ENCODE assay signal across 10 mouse cellular contexts in the genomic region with DNA sequence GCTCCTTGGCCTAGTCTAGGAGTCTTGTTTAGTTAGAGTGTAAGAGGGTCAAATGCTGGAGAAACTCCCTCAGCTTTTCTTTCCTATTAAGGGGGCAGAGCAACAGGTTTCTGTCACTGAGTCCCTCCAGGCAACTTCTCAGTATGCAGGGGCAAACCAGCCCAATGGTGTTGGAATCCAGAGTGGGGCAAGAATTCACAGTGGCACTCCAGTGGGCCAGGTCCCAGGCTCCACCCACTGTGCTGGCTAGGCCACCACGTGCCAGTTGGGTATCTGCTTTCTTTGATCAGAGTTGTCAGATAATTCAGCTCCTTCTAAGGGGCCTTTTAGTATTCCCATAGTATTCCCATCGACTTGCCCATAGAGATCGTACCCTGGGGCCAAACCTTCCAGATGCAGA. TPM values are rescaled to one million over a fixed set of nuclear protein-coding genes. Genes with fewer than 3 reads are reported as not detected.
DNase-seq lines count a peak whose midpoint lies in the region; ATAC-seq and TF ChIP-seq lines count a peak whose summit lies in the region.
"Had no signal": no experiment of that assay in that cellular context is flagged by ENCODE, and none has a peak within 500 bp of the region (broad histone marks: within the 10 kb centered on the region; RNA-seq: fewer than 3 reads in every experiment).

No protein-coding gene starts in this region.

- H3K4me2 ChIP-seq in intestine, embryonic 14.5 days (ENCODE audit: low read length), result peak overlapping the region; percentile 20; the same call in 1 of the 2 replicates
- no peak overlapping the region for H3K4me2 ChIP-seq in intestine, embryonic 16.5 days (ENCODE audit: low read depth, low read length)
- H3K4me2 ChIP-seq in liver, embryonic 13.5 days, result peak overlapping the region; percentile 58

- TF ChIP-seq EP300 in ES-Bruce4 (IDR thresholded peaks at IDR 0.05; ENCODE audit: insufficient read depth, low read depth, low read length) (no peak), MEL (IDR thresholded peaks at IDR 0.05; ENCODE audit: low read depth in 1 of 2, low read length in 2 of 2) (no peak)

- no peak for DNase-seq in intestine, embryonic 14.5 days (ENCODE audit: low spot score)
- peak; percentile 57 for DNase-seq in MEL (ENCODE audit: low read depth, low spot score)
- DNase-seq in liver, embryonic 13.5 days, result no peak
- no peak for DNase-seq in left cerebral cortex, adult 18-20 months (ENCODE audit: low spot score in 2 of 2)
- DNase-seq in spleen, adult 18-20 months, result no peak
- DNase-seq: cerebellum, adult 11-12 months; gastrocnemius, postnatal 25 days; thymus, postnatal 36 days had no signal

- ATAC-seq in intestine, embryonic 14.5 days (replicated peaks; ENCODE audit: low FRiP score, low TSS enrichment, low read depth), result no peak
- no peak for ATAC-seq in intestine, embryonic 16.5 days
- no peak for ATAC-seq in liver, embryonic 13.5 days (ENCODE audit: low read depth)

- no peak overlapping the region for H3K4me3 ChIP-seq in intestine, embryonic 14.5 days (ENCODE audit: low read depth, low read length)
- no peak overlapping the region for H3K4me3 ChIP-seq in intestine, embryonic 16.5 days (ENCODE audit: low read length)
- peak overlapping the region; percentile 62 for H3K4me3 ChIP-seq in ES-Bruce4 (ENCODE audit: low read depth, low read length)
- H3K4me3 ChIP-seq in MEL (ENCODE audit: control insufficient read depth in 1 of 2, insufficient read depth in 1 of 2, low read depth in 2 of 2, low read length in 2 of 2), result peak overlapping the region; percentile 28 to 76
- H3K4me3 ChIP-seq in liver, embryonic 13.5 days (replicated peaks), result peak overlapping the region; percentile 50

- H3K9ac ChIP-seq in intestine, embryonic 14.5 days (ENCODE audit: low read length), result no peak overlapping the region
- H3K9ac ChIP-seq in intestine, embryonic 16.5 days (ENCODE audit: low read depth, low read length), result no peak overlapping the region
- peak overlapping the region; percentile 23 for H3K9ac ChIP-seq in ES-Bruce4 (ENCODE audit: low read depth, poor library complexity, severe bottlenecking)
- peak overlapping the region; percentile 71 for H3K9ac ChIP-seq in MEL (ENCODE audit: control insufficient read depth, low read depth, low read length, poor library complexity, severe bottlenecking)
- no peak overlapping the region for H3K9ac ChIP-seq in liver, embryonic 13.5 days

- no peaks in the 10 kb centered on the region for H3K36me3 ChIP-seq in intestine, embryonic 14.5 days (ENCODE audit: control insufficient read depth, insufficient read depth, low read length)
- H3K36me3 ChIP-seq in intestine, embryonic 16.5 days (ENCODE audit: control insufficient read depth, insufficient read depth, low read length), result no peaks in the 10 kb centered on the region
- H3K36me3 ChIP-seq in ES-Bruce4 (ENCODE audit: control insufficient read depth, insufficient read depth, low read length, poor library complexity, severe bottlenecking) (no peaks in the 10 kb centered on the region), MEL (ENCODE audit: control insufficient read depth in 1 of 2, insufficient read depth in 2 of 2, low read length in 2 of 2) (peaks cover 0 to 22% of the 10 kb centered on the region in 2 experiments; a peak in 2 of 4 replicates)
- H3K36me3 ChIP-seq in liver, embryonic 13.5 days, result no peaks in the 10 kb centered on the region

- H3K9me3 ChIP-seq in intestine, embryonic 14.5 days (ENCODE audit: control insufficient read depth, low read length), result no peaks in the 10 kb centered on the region
- no peaks in the 10 kb centered on the region for H3K9me3 ChIP-seq in intestine, embryonic 16.5 days (ENCODE audit: control insufficient read depth, low read length)
- H3K9me3 ChIP-seq in ES-Bruce4 (replicated peaks; ENCODE audit: control insufficient read depth, insufficient read depth, low read length, poor library complexity, severe bottlenecking), result no peaks in the 10 kb centered on the region
- H3K9me3 ChIP-seq in MEL (replicated peaks; ENCODE audit: insufficient read depth, low read length), result no peaks in the 10 kb centered on the region
- H3K9me3 ChIP-seq in liver, embryonic 13.5 days (replicated peaks), result no peaks in the 10 kb centered on the region

- H3K27me3 ChIP-seq in intestine, embryonic 14.5 days (replicated peaks; ENCODE audit: control insufficient read depth, insufficient read depth, low read length), result peaks cover 43% of the 10 kb centered on the region
- H3K27me3 ChIP-seq in intestine, embryonic 16.5 days (replicated peaks; ENCODE audit: control insufficient read depth, insufficient read depth, low read length), result peaks cover 3% of the 10 kb centered on the region; the same call in 1 of the 2 replicates
- H3K27me3 ChIP-seq in ES-Bruce4 (ENCODE audit: control insufficient read depth, insufficient read depth, low read length, poor library complexity, severe bottlenecking) (no peaks in the 10 kb centered on the region), MEL (ENCODE audit: control insufficient read depth in 1 of 2, insufficient read depth in 2 of 2, low read length in 2 of 2) (no peaks in the 10 kb centered on the region)
- peaks cover 7% of the 10 kb centered on the region for H3K27me3 ChIP-seq in liver, embryonic 13.5 days

- no peaks in the 10 kb centered on the region; the same call in 1 of the 2 replicates for H3K79me2 ChIP-seq in MEL (ENCODE audit: control insufficient read depth, insufficient read depth, low read length, poor library complexity)

- WGBS in intestine, embryonic 14.5 days, result 45% methylated on average over 3 of the region's 3 CpGs
- 46% methylated on average over 3 of the region's 3 CpGs for WGBS in intestine, embryonic 16.5 days
- whole genome bisulfite sequencing in liver, embryonic 13.5 days (ENCODE audit: insufficient replicate concordance), result 32% methylated on average over 3 of the region's 3 CpGs

- no peak for TF ChIP-seq POLR2A in ES-Bruce4 (IDR thresholded peaks at IDR 0.05; ENCODE audit: insufficient read depth, low read length)
- TF ChIP-seq POLR2A in MEL (IDR thresholded peaks at IDR 0.05; ENCODE audit: control insufficient read depth in 1 of 2, insufficient read depth in 1 of 2, low read depth in 1 of 2, low read length in 2 of 2, poor library complexity in 1 of 2), result no peak

- H3K4me1 ChIP-seq in intestine, embryonic 14.5 days (replicated peaks; ENCODE audit: control insufficient read depth, insufficient read depth, low read length), result no peaks in the 10 kb centered on the region; the same call in 1 of the 2 replicates
- peaks cover 14% of the 10 kb centered on the region; the same call in 1 of the 2 replicates for H3K4me1 ChIP-seq in intestine, embryonic 16.5 days (ENCODE audit: control insufficient read depth, insufficient read depth, low read length)
- H3K4me1 ChIP-seq in ES-Bruce4 (ENCODE audit: control insufficient read depth, insufficient read depth, low read length) (peaks cover 6% of the 10 kb centered on the region), MEL (ENCODE audit: control insufficient read depth in 1 of 2, insufficient read depth in 2 of 2, low read length in 2 of 2) (peaks cover 0 to 24% of the 10 kb centered on the region in 2 experiments; a peak in 2 of 4 replicates)
- peaks cover 55% of the 10 kb centered on the region for H3K4me1 ChIP-seq in liver, embryonic 13.5 days (replicated peaks)

- TF ChIP-seq CTCF in ES-Bruce4 (IDR thresholded peaks at IDR 0.05; ENCODE audit: low read depth, low read length) (no peak), MEL (IDR thresholded peaks at IDR 0.05 in 2 of 3, conservative IDR thresholded peaks at IDR 0.05 in 1 of 3; ENCODE audit: control insufficient read depth in 1 of 3, insufficient read depth in 1 of 3, low read depth in 2 of 3, low read length in 3 of 3, poor library complexity in 1 of 3, severe bottlenecking in 1 of 3) (no peak)

- TF ChIP-seq RAD21 in MEL (IDR thresholded peaks at IDR 0.05; ENCODE audit: low read depth, low read length), result no peak

- no peak overlapping the region for H3K27ac ChIP-seq in intestine, embryonic 14.5 days (ENCODE audit: low read depth)
- no peak overlapping the region for H3K27ac ChIP-seq in intestine, embryonic 16.5 days (ENCODE audit: low read length)
- no peak overlapping the region for H3K27ac ChIP-seq in ES-Bruce4 (ENCODE audit: insufficient read depth, low read length)
- H3K27ac ChIP-seq in MEL (ENCODE audit: control insufficient read depth, low read depth, low read length), result peak overlapping the region; percentile 22; the same call in 1 of the 2 replicates
- no peak overlapping the region for H3K27ac ChIP-seq in liver, embryonic 13.5 days

TF ChIP-seq in MEL, 35 proteins besides CTCF, POLR2A, EP300 and RAD21 (continues in another document):
- TF ChIP-seq BHLHE40 (IDR thresholded peaks at IDR 0.05; ENCODE audit: borderline replicate concordance, low read depth, low read length) (no peak), NRF1 (IDR thresholded peaks at IDR 0.05; ENCODE audit: insufficient read depth, low read depth, low read length, poor library complexity, severe bottlenecking) (no peak), SIN3A (IDR thresholded peaks at IDR 0.05; ENCODE audit: low read length) (no peak), USF1 (IDR thresholded peaks at IDR 0.05; ENCODE audit: low read depth, low read length) (no peak), KAT2A (conservative IDR thresholded peaks at IDR 0.05; ENCODE audit: low read depth, low read length) (no peak), TCF12 (IDR thresholded peaks at IDR 0.05; ENCODE audit: low read depth, low read length) (no peak)

RNA-seq across cellular contexts. Expression of gene Zfp213, which starts 23.9 kb away (rescaled TPM):
- polyA plus RNA-seq in intestine, embryonic 14.5 days (2014; fragmentation: Nextera tagmentation; extraction: Ambion mirVana), result 19.1 and 19.7 TPM in 2 replicates
- polyA plus RNA-seq in intestine, embryonic 16.5 days (2015; fragmentation: Nextera tagmentation; extraction: Ambion mirVana), result 16.0 and 16.8 TPM in 2 replicates
- polyA plus RNA-seq in ES-Bruce4 (2011; ENCODE audit: insufficient read depth, insufficient read length, low read depth, missing spikeins) (4.2 and 4.9 TPM in 2 replicates), MEL (2012; ENCODE audit: insufficient read depth in 1 of 2, insufficient read length in 2 of 2, low read depth in 1 of 2, low replicate concordance in 2 of 2, missing spikeins in 1 of 2) (1 to 10 TPM in 1 of 2 experiments, not detected in 1; 3.0 TPM)
- 3.4 and 3.8 TPM in 2 replicates for total RNA-seq in MEL (2012; rRNA removed)
- polyA plus RNA-seq in liver, embryonic 13.5 days (2015; fragmentation: Nextera tagmentation; extraction: Ambion mirVana), result 5.5 and 6.5 TPM in 2 replicates
- total RNA-seq in left cerebral cortex, adult 18-20 months (2021), result 1 to 10 TPM; 6.8 to 7.1 TPM

RNA-seq across cellular contexts. Expression of gene Zfp13, which starts 59.2 kb away (rescaled TPM):
- 12.3 and 14.8 TPM in 2 replicates for polyA plus RNA-seq in intestine, embryonic 14.5 days (2014; fragmentation: Nextera tagmentation; extraction: Ambion mirVana)
- 8.6 and 8.8 TPM in 2 replicates for polyA plus RNA-seq in intestine, embryonic 16.5 days (2015; fragmentation: Nextera tagmentation; extraction: Ambion mirVana)
- polyA plus RNA-seq in ES-Bruce4 (2011; ENCODE audit: insufficient read depth, insufficient read length, low read depth, missing spikeins), result 25.1 and 27.7 TPM in 2 replicates
- 0.08 and 0.16 TPM in 2 replicates for total RNA-seq in MEL (2012; rRNA removed)
- polyA plus RNA-seq in MEL (2012; ENCODE audit: insufficient read depth in 1 of 2, insufficient read length in 2 of 2, low read depth in 1 of 2, low replicate concordance in 2 of 2, missing spikeins in 1 of 2), result under 1 TPM in 1 of 2 experiments, not detected in 1; 0.38 TPM
- 1.2 and 1.6 TPM in 2 replicates for polyA plus RNA-seq in liver, embryonic 13.5 days (2015; fragmentation: Nextera tagmentation; extraction: Ambion mirVana)
- 10 to 100 TPM; 27.5 to 29.7 TPM for total RNA-seq in left cerebral cortex, adult 18-20 months (2021)

Comparison
In these comparisons a context has a peak if more than half of its experiments do, and no peak if none do; other contexts are left out.
1. H3K4me3 ChIP-seq: peak in ES-Bruce4 (single experiment), MEL (2 of 2) and liver, embryonic 13.5 days (single experiment); none in intestine, embryonic 14.5 days (single experiment) and intestine, embryonic 16.5 days (single experiment).
2. H3K9ac ChIP-seq: peak in ES-Bruce4 (single experiment) and MEL (single experiment); none in intestine, embryonic 14.5 days (single experiment), intestine, embryonic 16.5 days (single experiment) and liver, embryonic 13.5 days (single experiment).